Mouse (Mus musculus) limb, embryonic 12.5 days (tissue): ENCODE data around the gene 1700025G04Rik. TPM values are rescaled to one million over a fixed set of nuclear protein-coding genes. Genes with fewer than 3 reads are reported as not detected.

Experiments
- ATAC-seq: fragments of 200-750 bp; cut with Nextera tagmentation; 2 replicates; pipeline ENCODE4 v1.8.0; 2017; ENCODE audit warnings: low read depth, moderate TSS enrichment; ENCODE audit not compliant: insufficient number of reproducible peaks, insufficient read depth, low FRiP score, low TSS enrichment
- H3K27ac ChIP-seq: fragments of 300-500 bp; sonication (generic); 2 replicates; pipeline ENCODE4 v1.5.1; 2016; ENCODE audit warnings: mild to moderate bottlenecking, moderate library complexity
- H3K27me3 ChIP-seq: fragments of 300-500 bp; sonication (generic); 2 replicates; pipeline ENCODE4 v1.6.1; 2016; ENCODE audit warnings: mild to moderate bottlenecking, moderate library complexity
- H3K36me3 ChIP-seq: fragments of 300-500 bp; sonication (generic); 2 replicates; pipeline ENCODE4 v1.6.1; 2016; ENCODE audit warnings: mild to moderate bottlenecking, moderate library complexity
- H3K4me1 ChIP-seq: fragments of 300-500 bp; sonication (generic); replicated peaks from 2 replicates; pipeline ENCODE4 v1.6.1; 2016
- H3K4me2 ChIP-seq: fragments of 300-500 bp; sonication (generic); 2 replicates; pipeline ENCODE4 v1.6.1; 2016; ENCODE audit warnings: mild to moderate bottlenecking, moderate library complexity
- H3K4me3 ChIP-seq: fragments of 300-500 bp; sonication (generic); replicated peaks from 2 replicates; pipeline ENCODE4 v1.5.1; 2016; ENCODE audit warnings: mild to moderate bottlenecking
- H3K9ac ChIP-seq: fragments of 300-500 bp; sonication (generic); replicated peaks from 2 replicates; pipeline ENCODE4 v1.6.1; 2016; ENCODE audit warnings: mild to moderate bottlenecking, moderate library complexity
- H3K9me3 ChIP-seq: fragments of 300-500 bp; sonication (generic); 2 replicates; pipeline ENCODE4 v1.6.1; 2016; ENCODE audit warnings: mild to moderate bottlenecking, moderate library complexity
- WGBS: fragments of 180-500 bp; shearing (Covaris S2); methylation state at CpG from one replicate; pipeline ENCODE4 v1.1.7; 2016; 5-methylcytosine and 5-hydroxymethylcytosine counted together
- polyA plus RNA-seq: library from polyadenylated mRNA; unstranded; fragments of >200 nt; fragmentation: Nextera tagmentation; extraction: Ambion mirVana; gene quantifications from 2 replicates; pipeline ENCODE4 v1.2.1, GENCODE M21; 2016

1700025G04Rik gene
- polyA plus RNA-seq, 1 experiment from 2014 or later: 28.3 TPM

- Histone ChIP-seq H3K36me3 (peaks cover 4% of the 10 kb centered on the region; the same call in 1 of the 2 replicates), H3K9me3 (no peaks in the 10 kb centered on the region; the same call in 1 of the 2 replicates), H3K4me3 (no peak overlapping the region), H3K4me1 (peaks cover 34% of the 10 kb centered on the region), H3K4me2 (no peak overlapping the region), H3K27ac (no peak overlapping the region), H3K9ac (no peak overlapping the region), H3K27me3 (no peaks in the 10 kb centered on the region)
- WGBS: 69% methylated on average over 3 of the region's 3 CpGs
- ATAC-seq: 0 out of 2 replicates have a peak, but pooled peaks have one; percentile 26
Measured at GRCm38 (mm10) chr1:151959010-151959409, 130.9 kb downstream of the 1700025G04Rik start.

- Histone ChIP-seq H3K4me1 (peaks cover 34% of the 10 kb centered on the region), H3K4me2 (no peak overlapping the region), H3K9me3 (no peaks in the 10 kb centered on the region; the same call in 1 of the 2 replicates), H3K27me3 (no peaks in the 10 kb centered on the region), H3K9ac (no peak overlapping the region), H3K27ac (no peak overlapping the region), H3K36me3 (peaks cover 4% of the 10 kb centered on the region; the same call in 1 of the 2 replicates), H3K4me3 (no peak overlapping the region)
- WGBS: 81% methylated on average over 3 of the region's 3 CpGs
- no peak for ATAC-seq
Measured at GRCm38 (mm10) chr1:151958442-151958841, 131.5 kb downstream of the 1700025G04Rik start.

- H3K9ac ChIP-seq: no peak overlapping the region
- no peak overlapping the region for H3K27ac ChIP-seq
- H3K4me2 ChIP-seq: no peak overlapping the region
- peaks cover 34% of the 10 kb centered on the region for H3K4me1 ChIP-seq
- ATAC-seq: no peak
- no peaks in the 10 kb centered on the region for H3K27me3 ChIP-seq
- WGBS: 64% methylated on average over 7 of the region's 7 CpGs
- H3K9me3 ChIP-seq: no peaks in the 10 kb centered on the region; the same call in 1 of the 2 replicates
- H3K36me3 ChIP-seq: peaks cover 4% of the 10 kb centered on the region; the same call in 1 of the 2 replicates
- no peak overlapping the region for H3K4me3 ChIP-seq
Measured at GRCm38 (mm10) chr1:151957669-151958068, 132.3 kb downstream of the 1700025G04Rik start.

GRCm38 (mm10) chr1:151955866-151956265 is 134.1 kb downstream of the 1700025G04Rik start:
- no peaks in the 10 kb centered on the region for H3K27me3 ChIP-seq
- H3K4me1 ChIP-seq: peaks cover 17% of the 10 kb centered on the region
- 74% methylated on average over 5 of the region's 5 CpGs for WGBS
- no peak overlapping the region for H3K27ac ChIP-seq
- H3K4me3 ChIP-seq: no peak overlapping the region
- peaks cover 4% of the 10 kb centered on the region; the same call in 1 of the 2 replicates for H3K36me3 ChIP-seq
- no peak overlapping the region for H3K9ac ChIP-seq
- ATAC-seq: no peak
- no peak overlapping the region for H3K4me2 ChIP-seq
- H3K9me3 ChIP-seq: no peaks in the 10 kb centered on the region; the same call in 1 of the 2 replicates

- ATAC-seq: no peak
- no peaks in the 10 kb centered on the region for H3K9me3 ChIP-seq
- H3K4me1 ChIP-seq: peaks cover 20% of the 10 kb centered on the region
- H3K4me2 ChIP-seq: no peak overlapping the region
- H3K27ac ChIP-seq: no peak overlapping the region
- no peaks in the 10 kb centered on the region for H3K27me3 ChIP-seq
- no peak overlapping the region for H3K9ac ChIP-seq
- H3K36me3 ChIP-seq: no peaks in the 10 kb centered on the region
- no peak overlapping the region for H3K4me3 ChIP-seq
- 54% methylated on average over 7 of the region's 7 CpGs for WGBS
Measured at GRCm38 (mm10) chr1:151953563-151953962, 136.4 kb downstream of the 1700025G04Rik start.

GRCm38 (mm10) chr1:151948065-151948464 is 141.9 kb downstream of the 1700025G04Rik start:
- ATAC-seq: no peak
- peaks cover 36% of the 10 kb centered on the region for H3K4me1 ChIP-seq
- 60% methylated on average over 3 of the region's 3 CpGs for WGBS
- H3K9me3 ChIP-seq: no peaks in the 10 kb centered on the region
- H3K4me3 ChIP-seq: no peak overlapping the region
- no peak overlapping the region for H3K4me2 ChIP-seq
- H3K9ac ChIP-seq: no peak overlapping the region
- no peaks in the 10 kb centered on the region for H3K27me3 ChIP-seq
- H3K27ac ChIP-seq: no peak overlapping the region
- H3K36me3 ChIP-seq: no peaks in the 10 kb centered on the region

GRCm38 (mm10) chr1:151947571-151947970 is 142.4 kb downstream of the 1700025G04Rik start:
- no peak overlapping the region for H3K9ac ChIP-seq
- H3K36me3 ChIP-seq: no peaks in the 10 kb centered on the region
- no peak for ATAC-seq
- no peak overlapping the region for H3K4me3 ChIP-seq
- no peak overlapping the region for H3K27ac ChIP-seq
- 33% methylated on average over 4 of the region's 4 CpGs for WGBS
- H3K27me3 ChIP-seq: no peaks in the 10 kb centered on the region
- no peaks in the 10 kb centered on the region for H3K9me3 ChIP-seq
- H3K4me1 ChIP-seq: peaks cover 36% of the 10 kb centered on the region
- peak overlapping the region; percentile 24; the same call in 1 of the 2 replicates for H3K4me2 ChIP-seq

GRCm38 (mm10) chr1:151944457-151945223 is 145.3 kb downstream of the 1700025G04Rik start:
- H3K9ac ChIP-seq: no peak overlapping the region
- no peaks in the 10 kb centered on the region for H3K9me3 ChIP-seq
- 0 out of 2 replicates have a peak overlapping the region, but pooled peaks have one; percentile 2 for H3K27ac ChIP-seq
- H3K36me3 ChIP-seq: no peaks in the 10 kb centered on the region
- no peak overlapping the region for H3K4me3 ChIP-seq
- H3K27me3 ChIP-seq: no peaks in the 10 kb centered on the region
- 53% methylated on average over 10 of the region's 10 CpGs for WGBS
- H3K4me2 ChIP-seq: no peak overlapping the region
- no peak for ATAC-seq
- H3K4me1 ChIP-seq: peaks cover 43% of the 10 kb centered on the region

GRCm38 (mm10) chr1:151943681-151944237 is 146.2 kb downstream of the 1700025G04Rik start:
- no peak overlapping the region for H3K27ac ChIP-seq

GRCm38 (mm10) chr1:151942972-151943654 is 146.8 kb downstream of the 1700025G04Rik start:
- Histone ChIP-seq H3K4me2 (no peak overlapping the region), H3K4me3 (no peak overlapping the region), H3K4me1 (peaks cover 40% of the 10 kb centered on the region), H3K9me3 (no peaks in the 10 kb centered on the region), H3K9ac (no peak overlapping the region), H3K27me3 (no peaks in the 10 kb centered on the region), H3K36me3 (no peaks in the 10 kb centered on the region), H3K27ac (no peak overlapping the region)
- no peak for ATAC-seq
- WGBS: 78% methylated on average over 11 of the region's 11 CpGs

More at GRCm38 (mm10) chr1:151943681-151944237, 146.2 kb downstream of the 1700025G04Rik start:
- Histone ChIP-seq H3K36me3 (no peaks in the 10 kb centered on the region), H3K4me2 (no peak overlapping the region), H3K9ac (no peak overlapping the region), H3K27me3 (no peaks in the 10 kb centered on the region), H3K4me1 (peaks cover 44% of the 10 kb centered on the region), H3K4me3 (no peak overlapping the region), H3K9me3 (no peaks in the 10 kb centered on the region)
- no peak for ATAC-seq
- WGBS: 76% methylated on average over 8 of the region's 8 CpGs

GRCm38 (mm10) chr1:151939987-151940386 is 149.9 kb downstream of the 1700025G04Rik start:
- no peaks in the 10 kb centered on the region for H3K9me3 ChIP-seq
- no peaks in the 10 kb centered on the region for H3K27me3 ChIP-seq
- no peak overlapping the region for H3K9ac ChIP-seq
- H3K4me3 ChIP-seq: no peak overlapping the region
- H3K4me1 ChIP-seq: peaks cover 23% of the 10 kb centered on the region
- 63% methylated on average over 8 of the region's 8 CpGs for WGBS
- H3K4me2 ChIP-seq: no peak overlapping the region
- no peak overlapping the region for H3K27ac ChIP-seq
- H3K36me3 ChIP-seq: no peaks in the 10 kb centered on the region
- ATAC-seq: no peak
